In genomic region chr12:7754861-7755260, GRCm38 (mm10) we compare ENCODE assay signal across 25 mouse cellular contexts.
DNase-seq lines count a peak whose midpoint lies in the region; ATAC-seq lines count a peak whose summit lies in the region.
"Had no signal": no experiment of that assay in that cellular context is flagged by ENCODE, and none has a peak within 500 bp of the region (broad histone marks: within the 10 kb centered on the region; RNA-seq: fewer than 3 reads in every experiment).

No protein-coding gene starts in this region.

- no peaks in the 10 kb centered on the region for H3K9me3 ChIP-seq in hindbrain, embryonic 10.5 days
- no peaks in the 10 kb centered on the region for H3K9me3 ChIP-seq in hindbrain, embryonic 13.5 days
- H3K9me3 ChIP-seq: embryonic facial prominence, embryonic 10.5 days; embryonic facial prominence, embryonic 13.5 days; forebrain, embryonic 12.5 days; forebrain, embryonic 15.5 days had no signal

- H3K27ac ChIP-seq in hindbrain, embryonic 10.5 days = 0 out of 2 replicates have a peak overlapping the region, but pooled peaks have one; percentile 64
- H3K27ac ChIP-seq in hindbrain, embryonic 13.5 days = no peak overlapping the region
- H3K27ac ChIP-seq: embryonic facial prominence, embryonic 10.5 days; embryonic facial prominence, embryonic 13.5 days; forebrain, embryonic 12.5 days; hindbrain, embryonic 14.5 days; hindbrain, postnatal 0 days had no signal

- intact Hi-C loops in left cerebral cortex, postnatal 25 days (cut with DNase I) = no loop called here

- no peaks in the 10 kb centered on the region for H3K36me3 ChIP-seq in hindbrain, embryonic 10.5 days
- no peaks in the 10 kb centered on the region for H3K36me3 ChIP-seq in hindbrain, embryonic 13.5 days
- H3K36me3 ChIP-seq: embryonic facial prominence, embryonic 10.5 days; embryonic facial prominence, embryonic 13.5 days; forebrain, embryonic 12.5 days; forebrain, embryonic 15.5 days had no signal

- no peak for DNase-seq in hindbrain, embryonic 10.5 days (ENCODE audit: low spot score)
- peak; percentile 21 to 79 for DNase-seq in left cerebral cortex, postnatal 25 days (ENCODE audit: low spot score in 2 of 2)
- no peak for DNase-seq in left cerebral cortex, adult 11 months (ENCODE audit: low spot score)
- DNase-seq in brain, adult 2 months (ENCODE audit: low read depth, low spot score) = peak; percentile 71
- peak; percentile 49 for DNase-seq in telencephalon, adult 2 months (ENCODE audit: low read depth, low spot score)
- DNase-seq: adrenal gland, adult 2 months; adrenal gland, postnatal 14 days; cerebellum, adult 11-12 months; cerebellum, adult 8-10 months; cerebellum, postnatal 10 days; cerebellum, postnatal 36 days; embryo, embryonic 11 days; gastrocnemius, postnatal 10 days; gastrocnemius, postnatal 36 days had no signal

- H3K4me3 ChIP-seq in hindbrain, embryonic 10.5 days = no peak overlapping the region
- H3K4me3 ChIP-seq in hindbrain, embryonic 13.5 days = no peak overlapping the region
- H3K4me3 ChIP-seq: embryonic facial prominence, embryonic 10.5 days; embryonic facial prominence, embryonic 13.5 days; erythroblast, embryonic 14.5 days; forebrain, embryonic 12.5 days; forebrain, embryonic 15.5 days had no signal

- H3K4me1 ChIP-seq in hindbrain, embryonic 10.5 days (replicated peaks) = peaks cover 20% of the 10 kb centered on the region
- H3K4me1 ChIP-seq in hindbrain, embryonic 13.5 days (replicated peaks) = peaks cover 4% of the 10 kb centered on the region
- H3K4me1 ChIP-seq: embryonic facial prominence, embryonic 13.5 days had no signal

- 80% methylated on average over 5 of the region's 5 CpGs for WGBS in hindbrain, embryonic 10.5 days
- WGBS in hindbrain, embryonic 13.5 days = 86% methylated on average over 5 of the region's 5 CpGs

- H3K9ac ChIP-seq in hindbrain, embryonic 13.5 days = no peak overlapping the region
- H3K9ac ChIP-seq: embryonic facial prominence, embryonic 13.5 days; forebrain, embryonic 12.5 days; forebrain, embryonic 15.5 days; hindbrain, embryonic 14.5 days had no signal

- no peak overlapping the region for H3K4me2 ChIP-seq in hindbrain, embryonic 13.5 days
- H3K4me2 ChIP-seq: embryonic facial prominence, embryonic 13.5 days; forebrain, embryonic 12.5 days; forebrain, embryonic 15.5 days; heart, embryonic 11.5 days; hindbrain, embryonic 14.5 days had no signal

- no peak for ATAC-seq in hindbrain, embryonic 13.5 days (ENCODE audit: low FRiP score)
- ATAC-seq: CD4-positive, CD25-positive, alpha-beta regulatory T cell, adult 4 months; forebrain, embryonic 15.5 days; hindbrain, postnatal 0 days; inflammation-experienced regulatory T-cells, adult 6 months had no signal

- H3K27me3 ChIP-seq in hindbrain, embryonic 10.5 days (ENCODE audit: insufficient read depth, poor library complexity, severe bottlenecking) = no peaks in the 10 kb centered on the region
- no peaks in the 10 kb centered on the region for H3K27me3 ChIP-seq in hindbrain, embryonic 13.5 days
- H3K27me3 ChIP-seq: embryonic facial prominence, embryonic 13.5 days; forebrain, embryonic 12.5 days; forebrain, embryonic 15.5 days had no signal

Comparison
In these comparisons a context has a peak if more than half of its experiments do, and no peak if none do; other contexts are left out.
1. DNase-seq: peak in left cerebral cortex, postnatal 25 days (2 of 2), brain, adult 2 months (single experiment) and telencephalon, adult 2 months (single experiment); none in hindbrain, embryonic 10.5 days (single experiment) and left cerebral cortex, adult 11 months (single experiment).